Mouse (Mus musculus) erythroblast, embryonic 14.5 days (primary cell): ENCODE data around the gene Gm12800. TPM values are rescaled to one million over a fixed set of nuclear protein-coding genes. Genes with fewer than 3 reads are reported as not detected.
"Not testable (repeated sequence)": the region's sequence is repeated elsewhere in the genome, so short reads cannot be mapped to it uniquely, and the experiment has no call there.

ENCODE experiments used
- H3K27me3 ChIP-seq: 2 replicates; pipeline ENCODE4 v1.6.1; 2012; ENCODE audit warnings: inconsistent platforms; ENCODE audit not compliant: control insufficient read depth
- H3K36me3 ChIP-seq: 2 replicates; pipeline ENCODE4 v1.6.1; 2012; ENCODE audit warnings: mild to moderate bottlenecking, inconsistent platforms; ENCODE audit not compliant: control insufficient read depth
- H3K4me1 ChIP-seq: 2 replicates; pipeline ENCODE4 v1.6.1; 2012; ENCODE audit warnings: inconsistent platforms; ENCODE audit not compliant: control insufficient read depth
- H3K4me3 ChIP-seq: replicated peaks from 2 replicates; pipeline ENCODE3; 2012; ENCODE audit warnings: moderate library complexity, mild to moderate bottlenecking, inconsistent platforms
- H3K9me3 ChIP-seq: 2 replicates; pipeline ENCODE4 v1.6.1; 2012; ENCODE audit warnings: low read length, inconsistent platforms, mixed read lengths; ENCODE audit not compliant: control insufficient read depth
- GATA1 ChIP-seq: IDR thresholded peaks from 2 replicates; pipeline ENCODE4 v1.6.1; 2012; ENCODE audit warnings: low read length, inconsistent platforms, mixed read lengths
- TAL1 ChIP-seq: IDR thresholded peaks from 3 replicates; pipeline ENCODE4 v1.6.1; 2012; ENCODE audit warnings: low read length, inconsistent platforms, mixed read lengths
- polyA plus RNA-seq: library from polyadenylated mRNA; stranded (reverse); fragments of >175 nt; gene quantifications from 2 replicates; pipeline ENCODE4 v1.2.3, GENCODE M21; 2012

The Gm12800 gene
- not detected in 2 replicates for polyA plus RNA-seq

- H3K9me3 ChIP-seq, H3K4me1 ChIP-seq: not testable (repeated sequence)
Measured at GRCm38 (mm10) chr4:101908821-101909220, at the start of gene Gm12800. Gene Gm12800, plus strand, starts transcription at chr4:101909121.

GRCm38 (mm10) chr4:101860873-101861272 lies 48.0 kb upstream of the Gm12800 start:
- TF ChIP-seq TAL1 (no peak), GATA1 (no peak)
- Histone ChIP-seq H3K9me3 (peaks cover 2% of the 10 kb centered on the region; the same call in 1 of the 2 replicates), H3K27me3 (no peaks in the 10 kb centered on the region), H3K36me3 (no peaks in the 10 kb centered on the region), H3K4me3 (no peak overlapping the region), H3K4me1 (no peaks in the 10 kb centered on the region)

More at GRCm38 (mm10) chr4:101908821-101909220, at the start of gene Gm12800:
- H3K36me3 ChIP-seq, H3K4me3 ChIP-seq, H3K27me3 ChIP-seq: not testable (repeated sequence)

GRCm38 (mm10) chr4:101862289-101862688 lies 46.6 kb upstream of the Gm12800 start:
- TF ChIP-seq GATA1 (no peak), TAL1 (no peak)
- Histone ChIP-seq H3K4me3 (no peak overlapping the region), H3K36me3 (no peaks in the 10 kb centered on the region), H3K4me1 (no peaks in the 10 kb centered on the region), H3K9me3 (peaks cover 2% of the 10 kb centered on the region; the same call in 1 of the 2 replicates), H3K27me3 (no peaks in the 10 kb centered on the region)

GRCm38 (mm10) chr4:101872031-101872430 lies 36.9 kb upstream of the Gm12800 start:
- H3K4me3 ChIP-seq, H3K27me3 ChIP-seq, H3K9me3 ChIP-seq, H3K4me1 ChIP-seq, H3K36me3 ChIP-seq: not testable (repeated sequence)

- not testable (repeated sequence) for H3K9me3 ChIP-seq, H3K36me3 ChIP-seq, H3K27me3 ChIP-seq, H3K4me1 ChIP-seq, H3K4me3 ChIP-seq
Measured at GRCm38 (mm10) chr4:101875687-101876086, 33.2 kb upstream of the Gm12800 start.

- no peak overlapping the region for H3K4me3 ChIP-seq
- TF ChIP-seq GATA1 (no peak), TAL1 (no peak)
- no peaks in the 10 kb centered on the region for H3K27me3 ChIP-seq
Measured at GRCm38 (mm10) chr4:101883641-101884040, 25.3 kb upstream of the Gm12800 start.

GRCm38 (mm10) chr4:101889377-101889776 lies 19.5 kb upstream of the Gm12800 start:
- Histone ChIP-seq H3K4me3 (no peak overlapping the region), H3K27me3 (no peaks in the 10 kb centered on the region), H3K9me3 (peaks cover 17% of the 10 kb centered on the region), H3K36me3 (no peaks in the 10 kb centered on the region), H3K4me1 (no peaks in the 10 kb centered on the region)
- TF ChIP-seq TAL1 (no peak), GATA1 (no peak)

More at GRCm38 (mm10) chr4:101883641-101884040, 25.3 kb upstream of the Gm12800 start:
- no peaks in the 10 kb centered on the region for H3K4me1 ChIP-seq
- H3K36me3 ChIP-seq: no peaks in the 10 kb centered on the region
- peaks cover under 1% of the 10 kb centered on the region for H3K9me3 ChIP-seq

- Histone ChIP-seq H3K9me3 (peaks cover 23% of the 10 kb centered on the region), H3K36me3 (no peaks in the 10 kb centered on the region), H3K4me1 (no peaks in the 10 kb centered on the region), H3K27me3 (no peaks in the 10 kb centered on the region), H3K4me3 (no peak within 1 kb of the TSS)
- no peak for TF ChIP-seq TAL1
- no peak for TF ChIP-seq GATA1
Measured at GRCm38 (mm10) chr4:101893656-101894420, 15.1 kb upstream of the Gm12800 start, which contains the start of gene C130073F10Rik. Gene C130073F10Rik, minus strand, starts transcription at chr4:101893789.

GRCm38 (mm10) chr4:101940107-101940506 lies 31.2 kb downstream of the Gm12800 start, which contains the start of gene Gm12794:
Gene Gm12794, plus strand, starts transcription at chr4:101940407.
- not testable (repeated sequence) for H3K9me3 ChIP-seq, H3K4me3 ChIP-seq, H3K27me3 ChIP-seq, H3K36me3 ChIP-seq, H3K4me1 ChIP-seq

Other genes starting within 250 kb of the Gm12800 start
- not detected in 2 replicates for gene Lepr, start 191.7 kb upstream of the Gm12800 start, polyA plus RNA-seq
- gene B020004J07Rik, start 65.1 kb upstream of the Gm12800 start, polyA plus RNA-seq: not detected in 2 replicates
- not detected in 2 replicates for gene C130073F10Rik, start 15.3 kb upstream of the Gm12800 start, polyA plus RNA-seq
- not detected in 2 replicates for gene Gm12794, start 31.3 kb downstream of the Gm12800 start, polyA plus RNA-seq
- gene Gm12790, start 71.9 kb downstream of the Gm12800 start, polyA plus RNA-seq: not detected in 2 replicates
- gene Gm12789, start 77.5 kb downstream of the Gm12800 start, polyA plus RNA-seq: not detected in 2 replicates
- gene Pde4b, start 178.4 kb downstream of the Gm12800 start, polyA plus RNA-seq: 0.03 and 0.08 TPM in 2 replicates